Mouse (Mus musculus) MEL (cell line): ENCODE measurements around the gene Mmgt1. TPM values are rescaled to one million over a fixed set of nuclear protein-coding genes. Genes with fewer than 3 reads are reported as not detected.

ENCODE experiments used
- DNase-seq: peaks from one replicate; pipeline ENCODE4 v3.0.0; 2011; ENCODE audit warnings: low read depth, low spot score
- H3K27ac ChIP-seq: 2 replicates; pipeline ENCODE4 v1.5.1; 2012; ENCODE audit warnings: low read depth, mild to moderate bottlenecking, control low read depth, low read length, moderate library complexity; ENCODE audit not compliant: control insufficient read depth
- H3K27me3 ChIP-seq, 2 experiments: fragments of 150-350 bp in 1 of 2; sonication (generic) in 1 of 2; 2 replicates each; pipeline ENCODE4 v1.6.1; 2012; ENCODE audit warnings: low read length in 2 of 2, mild to moderate bottlenecking in 2 of 2, improper control_type of control experiment in 1 of 2, moderate library complexity in 1 of 2; ENCODE audit not compliant: insufficient read depth in 2 of 2, control insufficient read depth in 1 of 2
- H3K36me3 ChIP-seq, 2 experiments: 2 replicates each; pipeline ENCODE4 v1.6.1; 2012 to 2014; ENCODE audit warnings: low read length in 2 of 2, improper control_type of control experiment in 1 of 2, inconsistent platforms in 1 of 2, mild to moderate bottlenecking in 1 of 2; ENCODE audit not compliant: insufficient read depth in 2 of 2, control insufficient read depth in 1 of 2
- H3K4me1 ChIP-seq, 2 experiments: fragments of 150-350 bp in 1 of 2; sonication (generic) in 1 of 2; 2 replicates each; pipeline ENCODE4 v1.6.1; 2012; ENCODE audit warnings: low read length in 2 of 2, improper control_type of control experiment in 1 of 2, mild to moderate bottlenecking in 1 of 2; ENCODE audit not compliant: insufficient read depth in 2 of 2, control insufficient read depth in 1 of 2
- H3K4me3 ChIP-seq, 2 experiments: fragments of 150-350 bp in 1 of 2; sonication (generic) in 1 of 2; 2 replicates each; pipeline ENCODE4 v1.5.1; 2012; ENCODE audit warnings: low read depth in 2 of 2, low read length in 2 of 2, mild to moderate bottlenecking in 2 of 2, moderate library complexity in 2 of 2, control low read depth in 1 of 2, improper control_type of control experiment in 1 of 2; ENCODE audit not compliant: control insufficient read depth in 1 of 2, insufficient read depth in 1 of 2
- H3K79me2 ChIP-seq: 2 replicates; pipeline ENCODE4 v1.6.1; 2012; ENCODE audit warnings: mild to moderate bottlenecking, low read length, moderate library complexity; ENCODE audit not compliant: control insufficient read depth, poor library complexity, insufficient read depth
- H3K9ac ChIP-seq: 2 replicates; pipeline ENCODE4 v1.6.1; 2012; ENCODE audit warnings: low read depth, mild to moderate bottlenecking, control low read depth, low read length, moderate library complexity; ENCODE audit not compliant: control insufficient read depth, poor library complexity, severe bottlenecking
- H3K9me3 ChIP-seq: fragments of 150-350 bp; sonication (generic); replicated peaks from 2 replicates; pipeline ENCODE4 v1.6.1; 2012; ENCODE audit warnings: mild to moderate bottlenecking, low read length, improper control_type of control experiment, moderate library complexity; ENCODE audit not compliant: insufficient read depth
- BHLHE40 ChIP-seq: IDR thresholded peaks from 2 replicates; pipeline ENCODE4 v1.6.1; 2012; ENCODE audit warnings: low read depth, mild to moderate bottlenecking, inconsistent platforms, low read length, improper control_type of control experiment, borderline replicate concordance
- CTCF ChIP-seq, 3 experiments: IDR thresholded peaks in 2 of 3; conservative IDR thresholded peaks in 1 of 3; 2 replicates each; pipeline ENCODE4 v1.5.1; 2011 to 2012; ENCODE audit warnings: low read length in 3 of 3, low read depth in 2 of 3, mild to moderate bottlenecking in 2 of 3, improper control_type of control experiment in 1 of 3, inconsistent platforms in 1 of 3, mixed read lengths in 1 of 3, moderate library complexity in 1 of 3; ENCODE audit not compliant: control insufficient read depth in 1 of 3, insufficient read depth in 1 of 3, poor library complexity in 1 of 3, severe bottlenecking in 1 of 3
- ELF1 ChIP-seq: IDR thresholded peaks from 2 replicates; pipeline ENCODE4 v1.6.1; 2014; ENCODE audit warnings: low read depth, mild to moderate bottlenecking, inconsistent platforms, low read length, improper control_type of control experiment, moderate library complexity
- HCFC1 ChIP-seq: IDR thresholded peaks from 2 replicates; pipeline ENCODE4 v1.6.1; 2012; ENCODE audit warnings: low read depth, mild to moderate bottlenecking, inconsistent platforms, low read length, improper control_type of control experiment, moderate library complexity
- MAX ChIP-seq: IDR thresholded peaks from 2 replicates; pipeline ENCODE4 v1.6.1; 2011; ENCODE audit warnings: low read length, improper control_type of control experiment
- MXI1 ChIP-seq: IDR thresholded peaks from 2 replicates; pipeline ENCODE4 v1.6.1; 2011; ENCODE audit warnings: mild to moderate bottlenecking, low read depth, low read length, improper control_type of control experiment
- MYB ChIP-seq: IDR thresholded peaks from 2 replicates; pipeline ENCODE4 v1.6.1; 2011; ENCODE audit warnings: mild to moderate bottlenecking, low read depth, low read length, improper control_type of control experiment
- NRF1 ChIP-seq: IDR thresholded peaks from 2 replicates; pipeline ENCODE4 v1.6.1; 2014; ENCODE audit warnings: low read depth, mild to moderate bottlenecking, inconsistent platforms, low read length, improper control_type of control experiment, moderate library complexity; ENCODE audit not compliant: poor library complexity, insufficient read depth, severe bottlenecking
- TAL1 ChIP-seq: IDR thresholded peaks from 2 replicates; pipeline ENCODE4 v1.6.1; 2012; ENCODE audit warnings: mild to moderate bottlenecking, inconsistent platforms, low read length, moderate library complexity, mixed read lengths
- ZMIZ1 ChIP-seq: IDR thresholded peaks from 2 replicates; pipeline ENCODE4 v1.6.1; 2012; ENCODE audit warnings: low read depth, mild to moderate bottlenecking, inconsistent platforms, low read length, improper control_type of control experiment, moderate library complexity
- polyA plus RNA-seq, 2 experiments: library from polyadenylated mRNA; stranded (reverse) in 1 of 2; unstranded in 1 of 2; fragments of >175 nt in 1 of 2; fragments of >200 nt in 1 of 2; gene quantifications; 2 replicates each; pipeline versions ENCODE4 v1.2.1 to v1.2.4; 2012; ENCODE audit warnings: low replicate concordance in 2 of 2, low read depth in 1 of 2; ENCODE audit not compliant: insufficient read length in 2 of 2, insufficient read depth in 1 of 2, missing spikeins in 1 of 2
- total RNA-seq: library from RNA; depleted of rRNA; stranded (reverse); fragments of 300-350 nt; gene quantifications from 2 replicates; pipeline ENCODE4 v1.2.3, GENCODE M21; 2012

Mmgt1 gene
- total and polyA plus RNA-seq, 3 experiments = 16.9 to 45.6 (median 22.6) TPM

GRCm38 (mm10) chrX:56607032-56607710 is 9.3 kb upstream of the Mmgt1 start (continued):
- peak; percentile 60; the same call in 1 of the 2 replicates for TF ChIP-seq BHLHE40
- TF ChIP-seq TAL1 = no peak
- TF ChIP-seq MXI1 = no peak; the same call in 1 of the 2 replicates

GRCm38 (mm10) chrX:56606536-56606935 is 8.7 kb upstream of the Mmgt1 start:
- Histone ChIP-seq H3K27me3 (no peaks in the 10 kb centered on the region), H3K9me3 (no peaks in the 10 kb centered on the region), H3K9ac (peak overlapping the region; percentile 62)
- no peak for TF ChIP-seq ZMIZ1
- no peak for TF ChIP-seq NRF1
- TF ChIP-seq, all 39 proteins: peak for 0
- peak; percentile 10 for DNase-seq
- Histone ChIP-seq H3K79me2 (no peaks in the 10 kb centered on the region; the same call in 1 of the 2 replicates), H3K4me3 (no peak overlapping the region; a peak in 1 of 4 replicates), H3K4me1 (peaks cover 3 to 31% of the 10 kb centered on the region in 2 experiments; a peak in 3 of 4 replicates), H3K36me3 (peaks cover 0 to 25% of the 10 kb centered on the region in 2 experiments; a peak in 2 of 4 replicates), H3K27ac (peak overlapping the region; percentile 97)

- Histone ChIP-seq H3K4me1 (peaks cover 0 to 5% of the 10 kb centered on the region in 2 experiments; a peak in 2 of 4 replicates), H3K27ac (peak overlapping the region; percentile 15)
- no peak for TF ChIP-seq HCFC1
- no peak for TF ChIP-seq CTCF (IDR thresholded peaks at IDR 0.05 in 2 of 3, conservative IDR thresholded peaks at IDR 0.05 in 1 of 3; ENCODE audit: control insufficient read depth in 1 of 3, insufficient read depth in 1 of 3, low read depth in 2 of 3, low read length in 3 of 3, poor library complexity in 1 of 3, severe bottlenecking in 1 of 3)
- TF ChIP-seq MYB = no peak
- TF ChIP-seq MAX = peak; percentile 10; the same call in 1 of the 2 replicates
- no peak for TF ChIP-seq ELF1
- TF ChIP-seq, all 39 proteins: peak for 1
- H3K27me3 ChIP-seq = no peaks in the 10 kb centered on the region
- no peaks in the 10 kb centered on the region for H3K9me3 ChIP-seq
- H3K79me2 ChIP-seq = peaks cover 15% of the 10 kb centered on the region
- DNase-seq = no peak
- peak overlapping the region; percentile 89 for H3K9ac ChIP-seq
- peaks cover 0 to 3% of the 10 kb centered on the region in 2 experiments; a peak in 1 of 4 replicates for H3K36me3 ChIP-seq
- peak overlapping the region; percentile 69 to 77 for H3K4me3 ChIP-seq
These were observed 516 bp downstream of the Mmgt1 start for GRCm38 (mm10) chrX:56597219-56597886.
